Mouse (Mus musculus) mature B cell (primary cell): ENCODE data around the gene Sorcs2.

Source experiments
- in situ Hi-C: fragments of 300-500 bp; cut with MboI; formaldehyde crosslinking; loops from 2 replicates; pipeline ENCODE4 v1.14.3; 2019

Sorcs2 gene

DNA sequence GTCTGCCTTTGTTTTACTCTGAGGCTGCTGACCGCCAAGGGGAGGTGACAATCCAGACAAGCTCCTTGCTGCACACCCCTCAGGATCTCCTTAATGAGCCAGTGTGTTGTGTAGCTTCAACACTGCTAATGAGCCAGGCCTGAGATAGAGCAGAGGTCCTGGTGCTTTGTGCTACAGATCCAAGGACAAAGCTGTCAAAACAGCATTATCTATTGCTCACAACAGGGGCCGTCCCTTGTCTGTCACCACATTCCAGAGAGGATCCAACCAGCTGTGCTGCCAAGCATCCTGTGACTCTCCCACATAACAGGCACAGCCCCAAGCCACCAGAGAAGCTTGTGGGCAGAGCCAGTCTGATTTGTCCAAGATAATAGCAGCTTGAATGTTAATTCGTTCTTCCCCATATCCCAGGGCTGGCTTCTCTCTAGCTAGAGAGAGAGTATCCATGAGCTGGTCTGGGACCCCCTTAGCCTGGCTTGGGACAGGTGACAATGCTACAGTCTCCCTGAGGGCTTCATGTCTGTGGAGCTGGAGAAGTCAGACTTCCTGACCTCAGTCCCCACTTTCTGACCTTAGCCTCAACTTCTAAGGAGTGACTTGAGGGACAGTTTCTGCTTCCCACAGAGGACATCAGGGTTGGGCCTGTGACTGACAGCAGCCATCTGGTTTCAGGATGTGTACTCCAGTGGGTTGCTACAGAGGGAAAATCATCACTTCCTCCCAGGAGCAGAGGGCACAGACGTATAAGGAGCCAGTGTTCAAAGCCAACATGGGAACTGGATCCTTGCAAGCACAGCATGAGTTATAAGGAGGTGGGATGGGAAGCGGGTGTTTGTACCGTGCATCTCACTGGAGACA lies 328.2 kb downstream of the Sorcs2 start:
- in situ Hi-C loops, result no loop called here

- in situ Hi-C loops, result no loop called here
These were observed 330.2 kb downstream of the Sorcs2 start for GRCm38 (mm10) chr5:36067651-36068181.

GRCm38 (mm10) chr5:36057804-36058322 lies 340.1 kb downstream of the Sorcs2 start:
- in situ Hi-C loops, result no loop called here

- in situ Hi-C loops, result no loop called here
These were observed 341.0 kb downstream of the Sorcs2 start for GRCm38 (mm10) chr5:36056921-36057320.

DNA sequence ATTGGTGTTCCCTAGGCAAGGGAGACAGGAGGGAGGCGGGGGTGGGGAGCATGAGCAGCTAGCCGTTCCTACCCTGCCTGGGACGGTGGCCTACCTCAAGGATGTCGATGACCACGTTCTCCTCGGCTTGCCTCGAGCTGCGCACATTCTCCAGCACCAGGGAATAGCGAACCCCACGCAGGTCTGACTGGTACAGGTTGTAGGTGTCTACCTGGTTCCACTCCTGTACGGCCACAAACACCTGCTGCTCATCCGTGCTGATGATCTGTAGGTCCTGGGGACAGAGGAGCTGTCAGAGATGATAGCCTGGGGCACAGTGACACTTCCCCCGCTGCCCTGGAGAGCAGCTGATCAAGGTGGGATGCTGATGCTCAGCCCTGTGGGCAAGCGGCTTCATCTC lies 342.1 kb downstream of the Sorcs2 start:
- in situ Hi-C loops, result no loop called here

DNA sequence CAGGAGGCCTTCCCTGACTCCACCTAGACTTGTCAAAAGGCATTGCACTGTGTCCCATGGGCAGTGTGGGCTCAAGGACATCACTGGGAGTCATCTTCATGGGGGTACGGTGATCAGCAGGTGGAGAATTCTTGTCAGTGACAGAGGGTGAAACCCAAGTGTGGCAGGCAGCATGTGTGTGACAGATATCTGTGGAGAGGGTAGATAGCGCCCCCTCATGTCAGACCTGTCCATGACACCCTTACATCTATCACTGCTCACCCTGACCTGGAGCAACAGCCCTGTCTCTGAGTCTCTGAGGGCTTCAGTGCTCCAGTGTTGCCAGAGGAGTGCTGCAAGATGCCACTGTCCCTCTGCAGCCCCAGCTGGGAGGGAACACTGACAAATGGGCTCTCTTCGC lies 343.4 kb downstream of the Sorcs2 start:
- in situ Hi-C loops, result no loop called here

GRCm38 (mm10) chr5:36043154-36043553 lies 354.8 kb downstream of the Sorcs2 start:
- in situ Hi-C loops, result no loop called here

- in situ Hi-C loops, result no loop called here
These were observed 356.2 kb downstream of the Sorcs2 start for GRCm38 (mm10) chr5:36041756-36042155.

DNA sequence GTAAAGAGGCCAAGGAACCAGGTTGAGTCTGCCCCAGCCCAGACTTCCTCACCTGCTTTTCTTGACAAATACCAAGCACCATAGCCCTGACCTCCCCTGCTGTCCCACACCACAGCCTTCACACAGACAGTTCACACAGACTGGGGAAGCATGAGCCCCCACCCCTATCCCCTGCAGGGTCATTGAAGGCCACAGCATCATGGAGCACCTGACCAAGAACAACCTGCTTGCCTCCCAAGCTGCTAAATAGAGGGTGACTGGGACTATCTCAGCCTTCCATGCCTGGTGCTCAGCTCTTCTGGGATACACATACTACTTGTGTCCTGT lies 356.7 kb downstream of the Sorcs2 start:
- in situ Hi-C loops, result no loop called here

DNA sequence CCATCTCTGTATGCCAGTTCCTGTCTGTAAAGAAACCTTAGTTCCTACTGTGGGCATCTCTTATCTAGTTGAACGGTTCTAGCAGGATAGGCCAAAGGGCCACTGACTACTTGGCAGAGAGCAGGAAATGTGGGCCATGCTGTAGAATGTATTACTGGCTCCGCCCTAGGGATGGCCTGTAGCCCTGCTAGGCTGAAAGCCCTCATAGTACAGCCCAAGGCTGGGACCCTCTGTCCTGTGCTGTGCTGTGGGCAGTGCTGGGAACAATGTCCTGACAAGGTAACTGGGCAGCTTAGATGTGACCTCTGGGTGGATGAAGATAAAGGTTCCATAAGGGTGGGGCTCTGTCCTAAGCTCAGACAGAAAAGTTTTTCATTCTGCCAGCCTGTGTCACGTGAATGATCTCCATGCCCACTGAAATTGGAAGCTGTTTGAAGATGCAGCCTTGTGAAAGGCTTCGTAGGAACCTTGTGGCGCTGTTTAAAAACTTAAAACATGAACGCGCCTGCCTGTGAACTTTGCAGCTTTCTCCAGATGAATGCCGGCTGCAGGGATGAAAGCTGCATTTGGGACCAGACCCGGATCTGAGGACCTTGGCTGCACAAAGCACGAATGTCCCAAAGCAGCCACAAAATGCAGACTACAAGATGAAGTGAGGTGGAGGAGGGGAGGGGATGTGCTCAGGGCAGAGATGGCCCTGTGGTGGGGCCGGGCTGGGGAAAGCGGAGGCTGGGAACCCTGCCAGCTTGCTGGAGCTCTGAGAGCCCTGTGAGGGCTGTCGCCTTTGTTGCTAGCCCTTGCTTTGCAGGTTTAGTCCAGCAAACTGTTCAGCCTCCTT lies 357.3 kb downstream of the Sorcs2 start:
- in situ Hi-C loops, result no loop called here

DNA sequence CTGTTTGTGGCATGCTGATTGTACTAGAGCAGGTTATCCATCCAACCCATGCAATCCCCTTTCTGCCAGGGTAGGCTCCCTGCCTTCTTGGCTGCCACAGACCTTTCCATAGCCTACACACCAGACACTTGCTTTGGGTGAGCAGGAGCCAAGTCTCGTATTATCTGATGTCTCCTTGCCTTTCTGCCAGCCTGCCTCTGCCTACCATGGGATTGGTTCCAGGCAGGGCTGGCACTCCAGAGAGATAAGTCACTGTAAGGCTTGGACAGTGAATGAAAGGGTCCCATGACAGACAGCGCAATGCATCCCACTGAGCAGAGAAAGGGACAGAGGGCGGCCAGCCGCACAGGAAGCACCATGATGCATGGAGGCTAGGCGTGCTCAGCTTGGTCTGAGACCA lies 358.3 kb downstream of the Sorcs2 start:
- in situ Hi-C loops, result no loop called here

DNA sequence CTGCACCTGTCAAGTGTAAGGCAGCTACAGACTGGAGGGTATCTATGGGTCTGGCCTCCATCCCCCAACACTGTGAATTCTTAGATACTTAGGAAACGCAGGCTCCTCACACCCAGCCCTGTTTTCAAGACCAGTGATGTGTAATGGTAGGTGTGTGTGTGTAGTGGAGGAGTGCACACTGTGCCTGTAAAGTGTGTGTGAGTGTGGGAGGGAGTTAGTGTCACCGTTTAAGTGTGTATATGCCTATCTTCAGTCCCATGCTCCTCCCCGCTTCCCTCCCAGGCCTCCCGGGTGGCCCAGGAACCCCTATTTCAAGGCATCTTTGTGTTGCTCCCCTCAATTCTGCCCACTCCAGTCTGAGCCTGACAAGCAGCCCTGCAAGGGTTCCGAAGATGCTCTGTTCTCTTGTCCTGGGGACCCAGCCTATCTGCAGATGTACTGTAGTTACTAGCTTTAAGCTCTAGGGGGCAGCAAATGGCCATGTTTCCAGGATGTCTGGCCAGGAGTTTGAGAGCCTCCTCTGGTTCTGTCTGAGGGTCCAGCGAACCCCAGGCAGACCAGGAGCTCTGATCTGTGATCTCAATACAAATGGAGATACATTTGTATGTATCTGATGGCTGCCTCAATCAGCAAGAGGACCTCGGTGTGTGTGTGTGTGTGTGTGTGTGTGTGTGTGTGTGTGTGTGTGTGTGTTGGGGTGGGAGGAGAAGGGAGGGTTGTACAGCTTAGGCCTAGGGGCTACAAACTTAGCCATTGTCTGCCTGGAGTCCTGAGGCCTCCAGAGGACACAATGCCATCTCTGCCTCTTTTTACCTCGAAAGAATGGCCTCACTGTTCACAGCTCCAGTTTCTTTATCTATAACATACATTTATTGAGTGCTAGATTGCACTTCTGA lies 364.2 kb downstream of the Sorcs2 start:
- in situ Hi-C loops, result no loop called here

GRCm38 (mm10) chr5:36025076-36025475 lies 372.9 kb downstream of the Sorcs2 start:
- in situ Hi-C loops, result no loop called here

- in situ Hi-C loops, result no loop called here
These were observed 373.8 kb downstream of the Sorcs2 start for GRCm38 (mm10) chr5:36024003-36024685.

DNA sequence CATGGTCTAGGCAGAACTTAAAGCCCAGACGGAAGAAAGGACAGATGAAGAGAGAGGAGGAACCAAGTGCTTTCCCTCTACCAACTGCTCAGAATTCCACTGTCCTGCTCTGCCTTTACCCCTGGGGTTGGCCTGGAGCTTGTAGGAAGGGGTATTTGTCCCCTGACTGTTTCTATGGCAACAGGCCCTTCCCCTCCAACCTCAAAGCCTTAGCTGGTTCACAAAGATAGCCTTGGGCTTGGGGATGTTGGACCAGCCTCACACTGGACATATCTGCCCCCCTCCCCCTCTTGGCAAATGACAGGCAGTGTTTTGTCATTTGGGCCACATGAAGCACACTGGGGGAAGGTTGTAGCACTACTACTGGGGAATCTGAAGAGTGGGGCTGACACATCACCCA lies 375.6 kb downstream of the Sorcs2 start:
- in situ Hi-C loops, result no loop called here

DNA sequence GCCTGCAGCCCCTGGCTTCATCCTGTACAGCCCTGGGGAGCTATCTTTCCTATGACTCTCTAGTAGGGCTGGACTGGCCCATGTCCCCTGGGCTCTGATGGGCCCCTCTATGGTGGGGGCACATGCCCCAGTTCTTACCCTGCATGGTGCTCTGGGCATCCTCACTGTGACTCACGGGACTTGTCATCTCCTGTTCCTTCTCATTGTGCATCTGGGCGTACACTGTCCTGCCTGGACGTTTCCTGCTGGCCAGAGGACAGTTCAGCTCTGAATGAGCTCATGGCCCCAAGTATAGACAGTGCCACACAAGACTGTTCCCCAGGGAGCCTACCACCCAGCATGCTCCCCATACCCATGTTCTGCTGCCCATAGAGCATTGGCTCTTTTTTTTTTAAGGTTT lies 376.8 kb downstream of the Sorcs2 start:
- in situ Hi-C loops, result no loop called here

DNA sequence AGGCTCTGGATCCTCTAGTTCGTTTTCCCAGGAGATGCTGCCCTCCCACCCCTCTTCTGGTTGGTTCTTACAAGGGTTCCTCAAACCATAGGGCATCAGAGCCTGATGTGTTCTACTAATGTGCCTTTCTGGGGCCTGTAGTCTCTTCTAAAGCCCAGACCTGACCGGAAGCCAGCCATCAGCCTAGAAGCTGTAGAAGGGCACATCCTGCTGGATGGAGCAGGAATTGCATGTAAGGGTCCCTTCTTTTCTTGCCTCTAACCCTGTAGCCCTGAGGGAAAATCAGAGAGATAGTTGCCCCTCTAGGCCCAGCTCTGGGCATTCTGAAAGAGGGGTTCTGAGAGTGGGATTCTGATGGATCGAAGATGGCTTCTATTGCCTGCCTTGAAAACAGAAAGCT lies 379.6 kb downstream of the Sorcs2 start:
- in situ Hi-C loops, result no loop called here

DNA sequence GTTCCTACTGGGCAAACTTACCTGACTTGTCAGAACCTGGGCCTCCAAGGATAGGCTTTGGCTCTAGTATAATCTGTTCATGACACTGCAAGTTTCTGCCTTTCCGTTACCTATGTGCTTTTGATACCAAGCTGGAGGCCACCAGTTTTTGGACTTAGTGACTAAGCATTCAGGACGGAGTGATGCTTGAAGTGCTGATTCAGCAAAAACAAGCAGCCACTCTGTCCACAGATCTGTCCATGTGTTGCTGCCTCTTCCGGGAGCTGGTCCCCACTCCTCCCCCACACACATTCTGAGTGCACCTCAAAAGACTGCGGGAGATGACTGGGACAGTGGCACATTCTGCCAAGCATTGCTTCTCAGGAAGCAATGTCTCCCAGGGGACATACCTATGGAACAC lies 388.5 kb downstream of the Sorcs2 start:
- in situ Hi-C loops, result no loop called here

GRCm38 (mm10) chr5:36007649-36008048 lies 390.3 kb downstream of the Sorcs2 start:
- in situ Hi-C loops, result no loop called here

GRCm38 (mm10) chr5:36006586-36006985 lies 391.4 kb downstream of the Sorcs2 start:
- in situ Hi-C loops, result no loop called here

DNA sequence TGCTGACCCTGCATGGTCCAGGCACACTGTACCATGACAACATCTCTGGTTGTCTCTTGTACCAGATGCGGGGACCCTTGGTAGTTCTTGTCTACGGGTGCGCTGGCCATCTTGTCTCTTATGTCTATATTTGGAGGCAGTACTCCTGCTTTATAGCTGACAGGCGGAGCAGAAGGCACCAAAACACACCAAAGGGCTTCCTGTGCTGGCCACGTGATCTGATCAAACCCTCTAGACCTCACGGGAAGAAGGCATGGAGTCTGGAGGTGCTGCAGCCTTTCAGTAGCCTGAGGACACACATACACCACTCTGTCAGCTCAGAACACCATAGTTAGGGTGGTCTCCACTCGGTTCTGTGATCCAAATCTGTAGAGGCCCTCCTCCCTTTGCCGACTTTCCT lies 391.8 kb downstream of the Sorcs2 start:
- in situ Hi-C loops, result no loop called here
